Mouse (Mus musculus) heart, postnatal 0 days (tissue): Measurements from ENCODE around the gene Olfr172. TPM values are rescaled to one million over a fixed set of nuclear protein-coding genes. Genes with fewer than 3 reads are reported as not detected.

Experiments
- ATAC-seq: fragments of 200-750 bp; cut with Nextera tagmentation; 2 replicates; pipeline ENCODE4 v1.8.0; 2017; ENCODE audit warnings: low read depth, moderate number of reproducible peaks, moderate library complexity; ENCODE audit not compliant: insufficient read depth
- DNase-seq: peaks from one replicate; pipeline ENCODE4 v3.0.0-alpha.2; 2016; ENCODE audit warnings: low spot score
- H3K27ac ChIP-seq: fragments of 300-500 bp; sonication (generic); 2 replicates; pipeline ENCODE4 v1.5.1; 2014; ENCODE audit warnings: low read depth, mild to moderate bottlenecking
- H3K27me3 ChIP-seq: fragments of 300-500 bp; sonication (generic); 2 replicates; pipeline ENCODE4 v1.6.1; 2014; ENCODE audit warnings: low read length, mixed read lengths; ENCODE audit not compliant: control insufficient read depth, insufficient read depth
- H3K36me3 ChIP-seq: fragments of 300-500 bp; sonication (generic); replicated peaks from 2 replicates; pipeline ENCODE4 v1.6.1; 2014; ENCODE audit warnings: low read length, mixed read lengths; ENCODE audit not compliant: control insufficient read depth, insufficient read depth
- H3K4me1 ChIP-seq: fragments of 300-500 bp; sonication (generic); 2 replicates; pipeline ENCODE4 v1.6.1; 2014; ENCODE audit warnings: antibody characterized with exemption; ENCODE audit not compliant: control insufficient read depth, insufficient read depth
- H3K4me2 ChIP-seq: fragments of 300-500 bp; sonication (generic); 2 replicates; pipeline ENCODE4 v1.6.1; 2014; ENCODE audit warnings: low read depth, mild to moderate bottlenecking, low read length, moderate library complexity
- H3K4me3 ChIP-seq: fragments of 300-500 bp; sonication (generic); 2 replicates; pipeline ENCODE4 v1.5.1; 2014; ENCODE audit warnings: low read depth, low read length
- H3K9ac ChIP-seq: fragments of 300-500 bp; sonication (generic); replicated peaks from 2 replicates; pipeline ENCODE4 v1.6.1; 2014; ENCODE audit warnings: low read depth, low read length, mixed read lengths
- H3K9me3 ChIP-seq: fragments of 300-500 bp; sonication (generic); replicated peaks from 2 replicates; pipeline ENCODE4 v1.6.1; 2016; ENCODE audit warnings: low read length; ENCODE audit not compliant: control insufficient read depth
- CTCF ChIP-seq: IDR thresholded peaks from 2 replicates; pipeline ENCODE4 v1.5.1; 2016; ENCODE audit warnings: antibody characterized with exemption, control low read depth, low read depth
- EP300 ChIP-seq: IDR thresholded peaks from 2 replicates; pipeline ENCODE4 v1.6.1; 2016; ENCODE audit warnings: antibody characterized with exemption, low read depth
- WGBS: fragments of 180-500 bp; shearing (Covaris S2); extraction: QIAGEN DNeasy Blood & Tissue Kit; methylation state at CpG from one replicate; pipeline ENCODE4 v1.1.7; 2014; 5-methylcytosine and 5-hydroxymethylcytosine counted together
- microRNA-seq: library from miRNA; unstranded; fragments of <30 nt; microRNA quantifications from one replicate; pipeline ENCODE4, GENCODE M21; 2016
- polyA plus RNA-seq: library from polyadenylated mRNA; unstranded; fragments of >200 nt; fragmentation: Nextera tagmentation; extraction: Ambion mirVana; gene quantifications from 2 replicates; pipeline ENCODE4 v1.2.1, GENCODE M21; 2015
- total RNA-seq: library from RNA; depleted of rRNA; stranded (reverse); fragments of >200 nt; gene quantifications from 2 replicates; pipeline ENCODE4 v1.2.3, GENCODE M21; 2014; ENCODE audit warnings: low replicate concordance; rRNA removed

Olfr172 gene
- total and polyA plus RNA-seq, 2 experiments from 2014 or later, result not detected

DNA sequence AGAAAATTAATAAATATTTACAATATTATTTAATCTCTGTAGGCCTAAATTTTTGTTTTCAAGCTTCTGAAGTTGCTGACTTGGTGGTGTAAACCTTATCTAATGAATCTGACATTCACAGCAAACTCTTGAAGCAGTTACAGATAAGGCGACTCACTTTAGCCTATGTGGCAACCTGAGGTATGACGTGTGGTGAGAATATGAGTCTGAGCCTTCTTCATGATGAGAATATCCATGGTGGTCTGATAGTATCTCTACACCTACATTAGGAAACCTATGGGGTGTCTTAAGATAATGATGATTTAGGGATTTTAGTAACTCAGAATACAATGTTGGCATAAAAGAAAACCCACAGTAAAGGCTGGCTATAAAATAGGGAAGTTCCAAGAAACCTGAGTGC lies 40.7 kb downstream of the Olfr172 start:
- ATAC-seq (no peak), DNase-seq (no peak)
- Histone ChIP-seq H3K36me3 (no peaks in the 10 kb centered on the region), H3K4me1 (no peaks in the 10 kb centered on the region), H3K9ac (no peak overlapping the region), H3K4me3 (no peak overlapping the region), H3K9me3 (no peaks in the 10 kb centered on the region), H3K4me2 (no peak overlapping the region), H3K27me3 (no peaks in the 10 kb centered on the region), H3K27ac (no peak overlapping the region)
- WGBS, result 71% methylated on average over 2 of the region's 2 CpGs
- TF ChIP-seq EP300, result no peak
- no peak for TF ChIP-seq CTCF

- TF ChIP-seq CTCF, result no peak
- no peak for TF ChIP-seq EP300
- H3K27me3 ChIP-seq, result no peaks in the 10 kb centered on the region
- H3K9me3 ChIP-seq, result no peaks in the 10 kb centered on the region
- no peak within 1 kb of the TSS for H3K27ac ChIP-seq
- H3K4me1 ChIP-seq, result no peaks in the 10 kb centered on the region
- H3K36me3 ChIP-seq, result no peaks in the 10 kb centered on the region
- H3K4me2 ChIP-seq, result no peak within 1 kb of the TSS
- H3K9ac ChIP-seq, result no peak within 1 kb of the TSS
- H3K4me3 ChIP-seq, result no peak within 1 kb of the TSS
- no peak for ATAC-seq
- DNase-seq, result no peak
- 90% methylated on average over 7 of the region's 7 CpGs for WGBS
These were observed 44.3 kb downstream of the Olfr172 start, which contains the start of gene Gpr15 for GRCm38 (mm10) chr16:58718666-58719120. Gpr15 (minus strand) TSS chr16:58719070.

- H3K27me3 ChIP-seq, result no peaks in the 10 kb centered on the region
- H3K9ac ChIP-seq, result no peak overlapping the region
- H3K4me3 ChIP-seq, result no peak overlapping the region
- no peak overlapping the region for H3K27ac ChIP-seq
- TF ChIP-seq CTCF (no peak), EP300 (no peak)
- no peaks in the 10 kb centered on the region for H3K9me3 ChIP-seq
- ATAC-seq (no peak), DNase-seq (no peak)
- no peaks in the 10 kb centered on the region for H3K4me1 ChIP-seq
- WGBS, result 48% methylated on average over 4 of the region's 4 CpGs
- H3K4me2 ChIP-seq, result no peak overlapping the region
- no peaks in the 10 kb centered on the region for H3K36me3 ChIP-seq
These were observed 48.0 kb downstream of the Olfr172 start for GRCm38 (mm10) chr16:58715018-58715417.

DNA sequence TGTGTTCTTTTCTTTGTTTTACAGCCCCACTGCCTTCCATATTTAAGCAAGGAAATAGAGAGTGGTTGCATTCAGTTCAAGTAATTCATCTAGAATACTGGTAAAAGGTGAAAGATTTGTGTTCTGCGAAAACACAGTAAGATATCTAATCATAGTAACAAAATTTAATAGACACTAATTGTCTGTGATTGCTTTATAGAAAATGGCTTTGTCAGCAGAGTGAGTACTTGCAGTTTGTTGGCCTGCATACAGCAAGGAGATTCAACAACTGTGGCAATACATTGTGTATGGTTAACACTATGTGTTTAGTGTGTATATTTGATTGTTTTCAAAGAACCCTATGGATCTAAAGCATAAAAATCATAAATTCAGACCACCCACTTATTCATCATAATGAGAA lies 49.8 kb downstream of the Olfr172 start:
- Histone ChIP-seq H3K27me3 (no peaks in the 10 kb centered on the region), H3K9me3 (no peaks in the 10 kb centered on the region), H3K27ac (no peak overlapping the region), H3K9ac (no peak overlapping the region), H3K4me2 (no peak overlapping the region), H3K4me3 (no peak overlapping the region), H3K36me3 (no peaks in the 10 kb centered on the region), H3K4me1 (no peaks in the 10 kb centered on the region)
- TF ChIP-seq EP300 (no peak), CTCF (no peak)
- no peak for ATAC-seq
- DNase-seq, result no peak
- 62% methylated on average over 1 of the region's 1 CpGs for WGBS

DNA sequence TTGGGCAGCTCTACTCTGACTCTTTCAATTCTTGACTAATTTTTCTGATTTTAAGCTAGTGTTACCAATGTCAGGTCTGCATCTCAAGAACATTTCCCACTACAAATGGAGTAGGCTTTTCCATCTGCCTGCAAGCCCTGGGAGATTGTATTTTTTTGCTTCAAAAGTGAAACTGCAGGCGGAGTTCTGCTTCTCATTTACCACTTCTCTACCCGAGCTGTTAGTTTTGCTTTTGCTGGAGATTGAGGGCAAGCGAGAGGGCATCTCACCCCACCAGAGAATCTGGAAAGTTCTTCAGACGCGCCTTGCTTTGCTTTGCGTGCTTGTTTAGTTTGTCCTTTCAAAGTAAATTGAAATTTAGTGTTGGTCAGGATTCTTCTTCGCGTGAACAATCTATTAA lies 50.8 kb downstream of the Olfr172 start:
- no peaks in the 10 kb centered on the region for H3K9me3 ChIP-seq
- ATAC-seq, result no peak
- TF ChIP-seq EP300 (no peak), CTCF (no peak)
- H3K4me1 ChIP-seq, result no peaks in the 10 kb centered on the region
- no peak for DNase-seq
- H3K27ac ChIP-seq, result no peak overlapping the region
- no peak overlapping the region for H3K4me2 ChIP-seq
- no peaks in the 10 kb centered on the region for H3K36me3 ChIP-seq
- H3K9ac ChIP-seq, result no peak overlapping the region
- H3K27me3 ChIP-seq, result no peaks in the 10 kb centered on the region
- 71% methylated on average over 8 of the region's 8 CpGs for WGBS
- no peak overlapping the region for H3K4me3 ChIP-seq

Small RNA genes lying within 50 kb of the gene (microRNA-seq; reads per million reads assigned to microRNA genes)
- not detected for gene Gm27564

Other genes starting within 250 kb of the Olfr172 start
- 7.8 and 7.9 TPM in 2 replicates for gene St3gal6, start 238.9 kb downstream of the Olfr172 start, total RNA-seq
- 14.7 and 17.2 TPM in 2 replicates for gene St3gal6, start 238.9 kb downstream of the Olfr172 start, polyA plus RNA-seq
- not detected in 2 replicates for gene Gm813, start 146.2 kb downstream of the Olfr172 start, total RNA-seq
- not detected in 2 replicates for gene Gm813, start 146.2 kb downstream of the Olfr172 start, polyA plus RNA-seq
- gene E330017A01Rik, start 124.4 kb downstream of the Olfr172 start, total RNA-seq, result not detected in 2 replicates
- not detected in 2 replicates for gene E330017A01Rik, start 124.4 kb downstream of the Olfr172 start, polyA plus RNA-seq
- gene Cpox, start 92.9 kb downstream of the Olfr172 start, total RNA-seq, result 27.4 and 35.4 TPM in 2 replicates
- 15.4 and 15.6 TPM in 2 replicates for gene Cpox, start 92.9 kb downstream of the Olfr172 start, polyA plus RNA-seq
- not detected in 2 replicates for gene Gpr15, start 44.1 kb downstream of the Olfr172 start, total RNA-seq
- gene Gpr15, start 44.1 kb downstream of the Olfr172 start, polyA plus RNA-seq, result 0.10 TPM in 1 of 2 replicates, not detected in the other
- 24.0 and 43.9 TPM in 2 replicates for gene Cldnd1, start 35.3 kb downstream of the Olfr172 start, total RNA-seq
- gene Cldnd1, start 35.3 kb downstream of the Olfr172 start, polyA plus RNA-seq, result 72.0 and 72.8 TPM in 2 replicates
- gene Olfr173, start 37.1 kb upstream of the Olfr172 start, total RNA-seq, result not detected in 2 replicates
- not detected in 2 replicates for gene Olfr173, start 37.1 kb upstream of the Olfr172 start, polyA plus RNA-seq
- not detected in 2 replicates for gene Olfr175-ps1, start 63.6 kb upstream of the Olfr172 start, total RNA-seq
- gene Olfr175-ps1, start 63.6 kb upstream of the Olfr172 start, polyA plus RNA-seq, result not detected in 2 replicates
- not detected in 2 replicates for gene Olfr177, start 111.6 kb upstream of the Olfr172 start, total RNA-seq
- not detected in 2 replicates for gene Olfr177, start 111.6 kb upstream of the Olfr172 start, polyA plus RNA-seq
- not detected in 2 replicates for gene Olfr178, start 128.9 kb upstream of the Olfr172 start, total RNA-seq
- gene Olfr178, start 128.9 kb upstream of the Olfr172 start, polyA plus RNA-seq, result not detected in 2 replicates
- not detected in 2 replicates for gene Olfr181, start 165.6 kb upstream of the Olfr172 start, total RNA-seq
- gene Olfr181, start 165.6 kb upstream of the Olfr172 start, polyA plus RNA-seq, result not detected in 2 replicates
- not detected in 2 replicates for gene Olfr180, start 166.2 kb upstream of the Olfr172 start, total RNA-seq
- not detected in 2 replicates for gene Olfr180, start 166.2 kb upstream of the Olfr172 start, polyA plus RNA-seq
- gene Olfr183, start 232.2 kb upstream of the Olfr172 start, total RNA-seq, result not detected in 2 replicates
- gene Olfr183, start 232.2 kb upstream of the Olfr172 start, polyA plus RNA-seq, result not detected in 2 replicates